Mouse (Mus musculus) intestine, embryonic 14.5 days (tissue): ENCODE measurements around the gene Fhad1. TPM values are rescaled to one million over a fixed set of nuclear protein-coding genes. Genes with fewer than 3 reads are reported as not detected.

Source experiments
- ATAC-seq: fragments of 200-750 bp; cut with Nextera tagmentation; replicated peaks from 2 replicates; pipeline ENCODE4 v1.8.0; 2017; ENCODE audit warnings: low read depth, moderate number of reproducible peaks, moderate TSS enrichment, moderate library complexity; ENCODE audit not compliant: low FRiP score, low TSS enrichment
- DNase-seq: peaks from one replicate; pipeline ENCODE4 v3.0.0-alpha.2; 2018; ENCODE audit warnings: low spot score
- H3K27ac ChIP-seq: fragments of 300-500 bp; sonication (generic); 2 replicates; pipeline ENCODE4 v1.5.1; 2014; ENCODE audit warnings: low read depth, mild to moderate bottlenecking, control low read depth
- H3K27me3 ChIP-seq: fragments of 300-500 bp; sonication (generic); replicated peaks from 2 replicates; pipeline ENCODE4 v1.6.1; 2014; ENCODE audit warnings: low read length, control low read depth; ENCODE audit not compliant: control insufficient read depth, insufficient read depth
- H3K36me3 ChIP-seq: fragments of 300-500 bp; sonication (generic); 2 replicates; pipeline ENCODE4 v1.6.1; 2014; ENCODE audit warnings: low read length, control low read depth; ENCODE audit not compliant: control insufficient read depth, insufficient read depth
- H3K4me1 ChIP-seq: fragments of 300-500 bp; sonication (generic); replicated peaks from 2 replicates; pipeline ENCODE4 v1.6.1; 2014; ENCODE audit warnings: low read length, control low read depth, mixed read lengths; ENCODE audit not compliant: control insufficient read depth, insufficient read depth
- H3K4me2 ChIP-seq: fragments of 300-500 bp; sonication (generic); 2 replicates; pipeline ENCODE4 v1.6.1; 2014; ENCODE audit warnings: low read length
- H3K4me3 ChIP-seq: fragments of 300-500 bp; sonication (generic); 2 replicates; pipeline ENCODE4 v1.5.1; 2014; ENCODE audit warnings: low read depth, low read length, control low read depth, mixed read lengths
- H3K9ac ChIP-seq: fragments of 300-500 bp; sonication (generic); 2 replicates; pipeline ENCODE4 v1.6.1; 2014; ENCODE audit warnings: mild to moderate bottlenecking, low read length
- H3K9me3 ChIP-seq: fragments of 300-500 bp; sonication (generic); 2 replicates; pipeline ENCODE4 v1.6.1; 2016; ENCODE audit warnings: low read length, control low read depth; ENCODE audit not compliant: control insufficient read depth
- WGBS: fragments of 180-500 bp; shearing (Covaris S2); extraction: QIAGEN DNeasy Blood & Tissue Kit; methylation state at CpG from one replicate; pipeline ENCODE4 v1.1.7; 2014; 5-methylcytosine and 5-hydroxymethylcytosine counted together
- polyA plus RNA-seq: library from polyadenylated mRNA; unstranded; fragments of >200 nt; fragmentation: Nextera tagmentation; extraction: Ambion mirVana; gene quantifications from 2 replicates; pipeline ENCODE4 v1.2.1, GENCODE M21; 2014

Gene Fhad1
- polyA plus RNA-seq, 1 experiment from 2014 or later, result 1.8 TPM

DNA sequence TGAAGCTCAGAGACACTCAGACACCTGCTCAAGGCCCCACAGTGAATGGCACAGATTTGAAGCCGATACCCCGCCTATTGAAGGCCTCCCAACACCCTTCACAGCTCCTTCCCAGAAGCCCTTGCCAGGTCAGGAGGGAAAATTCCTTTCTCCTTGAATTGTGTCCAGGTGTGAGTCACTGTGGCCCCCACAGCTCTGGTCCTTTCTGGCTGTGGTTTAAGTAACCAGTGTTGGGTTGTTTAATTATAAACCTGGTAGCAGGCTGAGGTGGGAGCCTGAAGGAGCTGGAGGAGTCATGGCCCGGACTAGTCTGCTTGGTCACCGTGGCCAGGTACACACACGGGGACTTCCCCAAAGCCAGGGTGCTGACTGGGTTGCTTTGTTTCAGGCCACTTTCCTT is 32.1 kb upstream of the Fhad1 start:
- H3K4me3 ChIP-seq, result no peak overlapping the region
- ATAC-seq (no peak), DNase-seq (no peak)
- no peaks in the 10 kb centered on the region for H3K9me3 ChIP-seq
- no peaks in the 10 kb centered on the region for H3K36me3 ChIP-seq
- H3K4me1 ChIP-seq, result peaks cover 15% of the 10 kb centered on the region
- H3K4me2 ChIP-seq, result no peak overlapping the region
- H3K27me3 ChIP-seq, result no peaks in the 10 kb centered on the region
- WGBS, result 88% methylated on average over 5 of the region's 5 CpGs
- H3K27ac ChIP-seq, result no peak overlapping the region
- no peak overlapping the region for H3K9ac ChIP-seq

DNA sequence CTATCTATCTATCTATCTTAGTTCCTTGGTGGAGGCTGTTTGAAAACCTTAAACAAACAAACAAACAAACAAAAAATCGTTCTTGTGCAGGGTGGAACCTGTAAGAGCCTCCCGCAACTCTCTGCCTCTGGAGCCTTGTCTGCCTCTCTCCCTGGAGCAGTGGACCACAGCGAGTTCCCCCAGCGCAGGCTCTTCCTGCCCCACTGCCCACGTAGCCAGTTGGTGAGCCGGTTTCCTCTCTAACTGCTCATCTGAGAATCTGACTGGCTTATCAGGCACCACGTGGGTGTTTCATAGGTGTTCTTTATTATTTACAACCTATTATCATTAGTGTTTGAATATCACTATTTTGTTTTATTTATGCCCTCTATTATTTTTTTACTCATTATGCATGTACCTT is 31.6 kb upstream of the Fhad1 start:
- Histone ChIP-seq H3K4me3 (no peak overlapping the region), H3K9ac (no peak overlapping the region), H3K27me3 (no peaks in the 10 kb centered on the region), H3K4me1 (peaks cover 15% of the 10 kb centered on the region), H3K27ac (no peak overlapping the region), H3K4me2 (no peak overlapping the region), H3K9me3 (no peaks in the 10 kb centered on the region), H3K36me3 (no peaks in the 10 kb centered on the region)
- DNase-seq (no peak), ATAC-seq (no peak)
- 73% methylated on average over 7 of the region's 7 CpGs for WGBS

DNA sequence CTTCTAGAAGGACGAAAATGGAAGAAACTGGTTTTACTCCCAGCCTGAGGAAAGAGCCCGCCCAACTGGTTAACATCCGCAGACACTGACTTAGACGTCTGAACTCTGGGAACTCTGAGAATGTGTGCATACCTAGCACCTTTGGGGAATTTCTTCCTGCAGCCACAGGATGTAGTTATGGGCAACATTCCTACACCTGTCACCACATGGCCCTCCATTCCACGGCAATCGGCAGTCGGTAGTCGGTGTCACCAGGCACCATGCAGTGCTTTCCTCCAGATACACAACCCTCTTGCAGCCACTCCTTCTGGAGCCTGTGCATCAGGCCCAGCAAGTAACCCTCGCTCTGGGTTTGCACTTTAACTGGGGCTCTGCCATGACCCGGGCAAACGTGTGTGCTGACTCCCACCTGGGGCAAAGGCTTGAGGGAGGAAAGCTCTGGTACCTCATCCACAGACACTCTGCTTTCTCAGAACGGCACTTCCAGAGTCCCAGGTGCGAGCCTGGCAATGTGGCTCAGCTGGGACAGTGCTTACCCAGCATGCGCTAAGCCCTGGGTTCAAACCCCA is 30.8 kb upstream of the Fhad1 start:
- no peaks in the 10 kb centered on the region for H3K36me3 ChIP-seq
- H3K4me1 ChIP-seq, result peaks cover 15% of the 10 kb centered on the region
- H3K27me3 ChIP-seq, result no peaks in the 10 kb centered on the region
- no peak for DNase-seq
- H3K4me2 ChIP-seq, result no peak overlapping the region
- no peak overlapping the region for H3K27ac ChIP-seq
- 72% methylated on average over 14 of the region's 14 CpGs for WGBS
- H3K9ac ChIP-seq, result no peak overlapping the region
- ATAC-seq, result no peak
- H3K9me3 ChIP-seq, result no peaks in the 10 kb centered on the region
- no peak overlapping the region for H3K4me3 ChIP-seq

DNA sequence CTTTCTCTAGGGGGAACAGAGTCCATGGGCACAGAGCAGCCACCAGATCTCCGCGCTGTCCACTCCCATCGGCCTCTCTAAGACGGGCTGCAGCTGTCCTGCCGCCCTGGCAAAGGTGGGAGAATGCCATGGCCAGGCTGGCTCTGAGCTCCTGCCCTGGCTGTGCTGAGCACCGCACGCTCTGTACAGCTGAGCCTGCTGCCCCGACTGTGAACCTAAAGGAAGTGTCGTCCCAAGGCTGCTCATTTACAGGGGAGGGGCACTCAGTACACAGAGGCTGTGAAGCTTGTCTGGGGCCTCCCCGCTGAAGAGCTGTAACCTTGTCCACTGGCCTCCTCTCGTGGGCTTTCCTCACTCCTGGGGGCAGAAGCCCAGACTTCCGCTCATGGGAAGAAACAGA is 29.6 kb upstream of the Fhad1 start:
- H3K4me3 ChIP-seq, result no peak overlapping the region
- peak overlapping the region; percentile 13; the same call in 1 of the 2 replicates for H3K9ac ChIP-seq
- peak; percentile 55 for ATAC-seq
- no peak for DNase-seq
- H3K4me1 ChIP-seq, result peaks cover 11% of the 10 kb centered on the region
- H3K9me3 ChIP-seq, result no peaks in the 10 kb centered on the region
- H3K27ac ChIP-seq, result no peak overlapping the region
- WGBS, result 43% methylated on average over 12 of the region's 12 CpGs
- no peaks in the 10 kb centered on the region for H3K27me3 ChIP-seq
- H3K4me2 ChIP-seq, result no peak overlapping the region
- no peaks in the 10 kb centered on the region for H3K36me3 ChIP-seq

DNA sequence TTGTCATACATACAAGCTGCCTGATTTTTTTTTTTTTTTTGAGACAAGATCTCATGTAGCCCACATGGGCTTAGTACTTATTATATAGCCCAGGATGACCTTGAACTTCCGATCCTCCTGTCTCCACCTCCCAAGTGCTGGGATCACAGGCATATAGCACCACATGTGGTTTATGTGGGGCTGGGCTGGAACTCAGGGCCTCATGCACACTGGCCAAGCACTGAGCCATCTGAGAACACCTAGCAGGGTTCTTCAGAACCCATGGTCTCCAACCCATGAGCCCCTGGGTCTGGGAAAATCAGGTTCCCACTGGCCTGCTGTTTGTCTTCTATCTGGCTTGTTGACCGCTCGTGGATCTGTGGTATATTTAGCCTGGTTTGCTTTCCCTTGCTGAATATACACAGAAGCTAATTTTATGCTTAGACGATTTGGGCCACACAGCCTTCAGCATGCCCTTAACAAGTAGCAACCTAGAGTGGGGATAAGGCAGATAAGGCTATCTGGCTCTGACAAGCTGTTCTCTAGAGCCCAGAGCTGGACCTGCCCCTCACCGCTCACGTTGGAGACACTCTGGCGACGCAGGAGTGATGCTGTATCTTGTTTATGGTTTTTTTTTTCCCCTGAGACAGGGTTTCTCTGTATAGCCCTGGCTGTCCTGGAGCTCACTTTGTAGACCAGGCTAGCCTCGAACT is 24.9 kb upstream of the Fhad1 start:
- Histone ChIP-seq H3K27ac (no peak overlapping the region), H3K9ac (no peak overlapping the region), H3K36me3 (0 out of 2 replicates have a peak, but pooled peaks cover 9% of the 10 kb centered on the region), H3K9me3 (no peaks in the 10 kb centered on the region), H3K27me3 (no peaks in the 10 kb centered on the region), H3K4me3 (no peak overlapping the region), H3K4me1 (peaks cover 9% of the 10 kb centered on the region), H3K4me2 (no peak overlapping the region)
- no peak for ATAC-seq
- WGBS, result 85% methylated on average over 9 of the region's 9 CpGs
- no peak for DNase-seq

DNA sequence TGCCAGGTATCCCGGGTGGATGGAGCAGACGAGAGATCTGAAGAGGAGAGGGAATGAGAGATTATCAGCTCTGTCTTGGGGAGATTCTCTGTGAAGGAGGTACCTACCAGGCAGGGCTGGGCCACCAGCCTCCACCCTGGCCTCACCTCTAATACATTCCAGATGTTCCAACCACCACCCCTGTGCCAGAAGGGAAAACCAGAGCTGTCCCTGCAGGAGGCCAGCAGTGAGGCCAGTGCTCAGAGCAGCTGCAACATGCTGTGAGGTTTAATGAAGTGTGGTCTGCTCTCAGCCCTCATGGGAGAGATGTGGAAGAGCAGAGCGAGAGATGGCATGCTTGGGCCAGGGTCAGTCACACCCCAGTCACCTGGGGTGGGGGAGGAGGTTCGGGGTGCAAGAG is 23.0 kb upstream of the Fhad1 start:
- H3K9me3 ChIP-seq, result no peaks in the 10 kb centered on the region
- no peak overlapping the region for H3K4me3 ChIP-seq
- WGBS, result 56% methylated on average over 4 of the region's 4 CpGs
- no peaks in the 10 kb centered on the region for H3K27me3 ChIP-seq
- no peaks in the 10 kb centered on the region for H3K4me1 ChIP-seq
- no peak for DNase-seq
- H3K4me2 ChIP-seq, result no peak overlapping the region
- no peak for ATAC-seq
- 0 out of 2 replicates have a peak, but pooled peaks cover 9% of the 10 kb centered on the region for H3K36me3 ChIP-seq
- H3K27ac ChIP-seq, result no peak overlapping the region
- H3K9ac ChIP-seq, result no peak overlapping the region

DNA sequence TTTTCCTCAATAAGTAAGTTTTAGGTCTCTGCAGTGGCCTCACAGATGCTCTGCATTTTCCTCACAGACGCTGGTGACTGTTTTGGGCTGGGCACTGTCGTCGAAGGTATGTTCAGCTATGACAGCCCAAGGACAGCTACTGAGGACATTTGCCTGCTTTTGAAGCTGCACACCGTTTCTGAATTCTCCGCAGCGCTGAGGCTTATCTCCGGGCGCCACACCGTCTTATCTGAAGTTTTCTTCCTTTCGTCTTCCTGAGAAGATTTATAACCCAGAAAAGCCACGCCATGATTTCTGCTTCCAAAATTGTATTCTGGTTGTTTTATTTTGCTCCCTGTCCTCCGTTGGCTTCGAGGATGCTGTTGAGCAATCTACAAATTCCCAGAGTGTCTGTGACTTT is 13.7 kb upstream of the Fhad1 start:
- Histone ChIP-seq H3K27ac (no peak overlapping the region), H3K9me3 (no peaks in the 10 kb centered on the region), H3K9ac (no peak overlapping the region), H3K36me3 (0 out of 2 replicates have a peak, but pooled peaks cover 9% of the 10 kb centered on the region), H3K27me3 (no peaks in the 10 kb centered on the region), H3K4me1 (no peaks in the 10 kb centered on the region), H3K4me3 (no peak overlapping the region), H3K4me2 (no peak overlapping the region)
- WGBS, result 53% methylated on average over 13 of the region's 13 CpGs
- DNase-seq (no peak), ATAC-seq (no peak)

DNA sequence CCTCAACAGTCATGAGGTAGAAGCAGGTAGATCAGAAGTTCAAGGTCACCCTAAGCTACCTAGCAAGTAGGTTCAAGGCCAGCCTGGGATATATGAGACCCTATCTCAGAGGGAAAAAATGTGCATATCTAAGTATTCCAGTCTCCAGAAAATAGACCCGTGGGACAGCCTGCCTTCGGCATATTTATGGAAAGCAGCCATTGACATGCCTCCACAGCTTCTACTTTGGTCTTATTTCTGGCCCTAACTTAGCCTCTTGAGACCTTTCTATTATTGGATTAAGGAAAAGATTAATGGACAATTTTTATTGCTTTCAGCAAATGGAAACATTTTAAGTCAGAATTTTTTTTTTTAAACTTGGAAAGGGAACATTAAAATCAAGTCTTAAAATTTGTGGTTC is 12.1 kb upstream of the Fhad1 start:
- Histone ChIP-seq H3K4me1 (no peaks in the 10 kb centered on the region), H3K9me3 (no peaks in the 10 kb centered on the region), H3K9ac (no peak overlapping the region), H3K27me3 (no peaks in the 10 kb centered on the region), H3K4me2 (no peak overlapping the region), H3K36me3 (0 out of 2 replicates have a peak, but pooled peaks cover 9% of the 10 kb centered on the region), H3K27ac (no peak overlapping the region), H3K4me3 (no peak overlapping the region)
- no peak for DNase-seq
- no peak for ATAC-seq
- 81% methylated on average over 2 of the region's 2 CpGs for WGBS

DNA sequence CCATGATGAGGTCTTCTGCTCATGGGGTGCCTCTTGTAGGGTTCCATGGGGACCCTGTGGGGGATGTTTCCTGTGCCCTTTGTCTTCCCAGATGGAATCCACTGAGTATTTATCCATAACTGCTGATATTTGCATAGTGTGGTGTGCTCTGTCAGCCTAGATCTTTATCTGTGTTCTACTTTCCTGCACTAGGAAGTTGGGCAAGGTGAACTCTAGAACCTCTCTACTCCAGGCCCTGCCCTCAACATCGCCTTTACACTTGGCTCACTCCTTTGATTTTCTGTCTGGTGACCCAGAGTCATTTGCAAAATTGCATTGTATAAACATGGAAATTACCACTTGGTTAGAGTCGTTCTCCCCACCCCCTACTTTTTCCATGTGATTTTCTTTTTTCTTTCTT is 9.7 kb upstream of the Fhad1 start:
- Histone ChIP-seq H3K4me3 (no peak overlapping the region), H3K9ac (no peak overlapping the region), H3K4me2 (no peak overlapping the region), H3K36me3 (no peaks in the 10 kb centered on the region), H3K27ac (no peak overlapping the region), H3K27me3 (no peaks in the 10 kb centered on the region), H3K4me1 (no peaks in the 10 kb centered on the region), H3K9me3 (no peaks in the 10 kb centered on the region)
- DNase-seq (no peak), ATAC-seq (no peak)
- 86% methylated on average over 2 of the region's 2 CpGs for WGBS
